Mouse (Mus musculus) megakaryocyte, adult 5-6 weeks (primary cell): ENCODE results near the gene Myocd. TPM values are rescaled to one million over a fixed set of nuclear protein-coding genes. Genes with fewer than 3 reads are reported as not detected.

Experiments
- ATAC-seq: 2 replicates; pipeline ENCODE4 v1.8.0; 2016; ENCODE audit warnings: mild to moderate bottlenecking, inconsistent platforms; ENCODE audit not compliant: poor library complexity, severe bottlenecking
- total RNA-seq, 2 experiments: library from RNA; stranded (forward) in 1 of 2; stranded (reverse) in 1 of 2; fragments of 153-499, 151-499 nt in 1 of 2; fragments of 221-1000, 200-1000 nt in 1 of 2; gene quantifications; 2 replicates each; pipeline versions ENCODE4 v1.2.3 to v1.2.4; 2015 to 2017

Gene Myocd
- total RNA-seq, 2 experiments from 2014 or later = not detected

DNA sequence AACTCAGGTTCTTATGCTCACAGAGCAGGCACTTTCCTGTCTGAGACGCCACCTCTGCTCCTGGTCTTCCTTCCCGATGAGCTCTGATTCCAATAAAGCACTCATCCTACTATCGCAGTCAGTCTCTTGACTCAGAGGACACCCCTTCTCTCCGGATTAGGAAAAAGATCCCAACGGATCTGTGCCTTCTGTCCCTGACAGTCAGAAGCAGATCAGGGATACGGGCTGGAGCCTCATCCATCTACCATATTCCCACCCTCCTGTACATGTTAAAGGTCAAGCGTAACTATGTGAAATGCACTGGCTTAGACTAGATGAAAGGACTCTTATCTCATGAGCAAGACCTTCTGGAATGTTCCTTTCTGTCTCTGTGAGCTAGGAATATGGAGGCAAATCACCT, 121.3 kb downstream of the Myocd start:
- ATAC-seq = no peak

DNA sequence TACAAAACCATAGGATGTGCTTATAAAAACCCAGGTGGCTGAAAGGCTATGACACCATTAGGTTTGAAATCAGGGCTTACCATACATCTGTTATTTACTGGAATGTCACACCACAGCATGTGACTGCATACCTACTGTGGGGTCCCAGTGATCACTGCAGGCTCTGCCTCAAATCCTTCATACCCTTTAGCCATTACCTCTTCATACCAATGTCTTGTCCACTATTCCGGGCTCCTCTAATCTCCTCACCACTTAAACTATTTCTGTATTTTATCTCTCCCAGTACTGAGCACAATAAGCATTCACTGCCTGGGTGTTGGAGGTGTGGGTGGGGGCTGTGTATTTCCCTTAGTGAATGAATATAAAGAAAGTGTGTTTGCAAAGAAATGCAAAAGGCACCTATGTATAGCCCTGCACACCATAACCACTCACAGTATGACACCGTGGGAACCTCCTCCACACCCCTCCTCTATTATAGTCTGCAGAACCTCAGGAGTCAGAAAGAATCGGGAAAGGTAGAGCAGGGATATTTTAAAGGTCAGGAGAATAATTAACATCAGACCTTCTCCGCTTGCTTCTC, 126.9 kb downstream of the Myocd start:
- no peak for ATAC-seq

DNA sequence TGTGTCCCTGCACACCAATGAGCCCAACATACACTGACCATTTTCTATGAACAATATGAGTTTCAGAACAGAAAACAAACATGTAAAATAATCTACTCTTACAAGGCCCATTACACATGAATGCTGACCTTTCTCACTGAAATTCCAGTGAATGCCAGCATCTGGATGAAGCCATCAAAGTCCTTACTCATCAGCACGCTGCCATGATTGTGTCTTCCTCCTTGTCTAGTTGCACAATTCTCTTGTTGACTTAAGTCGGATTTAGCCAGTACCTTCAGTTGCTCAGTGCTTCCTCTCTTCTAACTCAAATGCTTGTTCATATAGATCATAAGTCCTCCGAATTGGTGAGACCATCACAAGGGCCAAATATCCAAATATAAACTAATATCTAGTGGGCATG, 130.8 kb downstream of the Myocd start:
- ATAC-seq = no peak

DNA sequence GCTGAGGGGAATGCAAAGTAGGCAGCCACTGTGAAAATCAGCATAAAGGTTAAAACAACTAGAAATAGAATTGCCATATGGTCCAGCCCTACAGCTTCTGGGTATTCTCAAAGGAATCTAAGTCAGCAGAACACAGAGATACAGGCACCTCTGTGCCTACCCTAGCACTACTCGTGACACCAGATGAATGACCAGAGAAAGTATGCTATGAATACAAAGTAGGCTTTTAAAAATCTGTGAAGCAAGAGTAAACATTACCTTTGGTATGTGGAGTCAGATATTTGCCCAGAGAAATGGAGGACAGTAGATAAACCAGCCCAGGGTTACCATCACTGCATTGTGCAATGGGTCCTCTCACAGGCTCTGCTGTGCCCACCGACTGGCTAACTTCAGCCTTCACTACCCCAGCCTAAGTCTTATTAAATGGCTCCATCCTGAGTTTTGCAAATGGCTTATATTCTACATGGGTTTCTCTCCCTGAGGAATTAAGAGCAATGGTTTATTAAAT, 132.6 kb downstream of the Myocd start:
- ATAC-seq = no peak

DNA sequence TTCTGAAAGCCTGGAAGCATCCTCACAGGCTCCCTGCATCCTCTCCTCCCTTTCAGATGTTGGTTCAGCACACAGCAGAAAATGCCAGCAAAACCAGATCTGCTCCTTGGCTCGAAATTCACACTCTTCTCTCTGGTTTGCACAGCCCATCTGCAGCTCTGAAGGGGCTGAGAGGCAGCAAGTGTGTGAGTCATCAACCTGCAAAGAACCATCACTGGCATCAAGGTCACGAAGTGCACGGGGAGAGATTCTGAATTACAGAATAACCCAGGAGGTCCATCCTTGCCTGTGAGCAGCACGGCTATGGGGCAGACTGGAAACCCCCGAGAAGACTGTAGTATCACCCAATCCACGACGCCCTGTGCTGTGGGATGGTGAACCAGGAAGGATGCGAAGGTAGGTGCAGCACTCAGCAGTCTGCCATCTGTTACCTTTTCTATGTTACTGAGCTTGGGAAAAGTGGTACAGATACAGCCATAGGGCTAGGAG, 134.5 kb downstream of the Myocd start:
- no peak for ATAC-seq

DNA sequence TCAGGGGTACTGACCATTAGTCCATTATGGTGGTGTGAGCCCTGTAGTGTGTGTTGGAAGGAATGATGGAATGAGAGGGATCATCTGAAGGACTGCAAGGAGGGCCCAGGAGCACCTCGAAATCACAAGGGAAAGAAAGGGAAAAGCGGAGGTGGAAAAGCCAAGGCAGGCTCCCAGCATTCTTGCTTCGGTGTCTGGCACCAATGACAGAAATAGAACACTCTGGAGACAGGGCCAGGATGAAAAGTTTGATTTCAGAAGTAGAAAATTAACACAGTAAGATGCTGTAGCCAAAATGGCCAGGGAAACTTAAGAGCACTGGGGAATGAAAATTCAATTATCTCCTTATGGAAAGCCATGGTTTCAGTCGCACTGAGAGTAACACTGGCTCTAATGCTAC, 136.1 kb downstream of the Myocd start:
- ATAC-seq = no peak

DNA sequence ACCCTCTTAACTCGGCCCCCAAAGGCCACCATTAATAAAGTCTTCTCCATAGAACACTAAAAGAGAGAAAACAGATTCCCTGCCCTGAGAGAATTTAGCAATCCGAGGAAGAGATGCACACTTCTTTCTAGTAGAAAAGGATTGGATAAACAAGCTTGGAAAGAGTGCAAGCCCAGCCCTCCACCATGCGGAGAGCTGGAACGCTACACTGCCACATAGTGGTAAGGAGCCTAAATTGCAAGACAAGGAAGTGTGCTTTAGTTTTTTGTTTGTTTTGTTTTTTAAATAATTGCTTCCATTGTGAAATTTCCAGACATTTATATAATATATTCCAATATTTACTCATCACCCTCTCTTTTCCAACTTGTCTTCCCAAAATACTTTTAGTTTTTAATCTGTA, 140.7 kb downstream of the Myocd start:
- ATAC-seq = no peak

DNA sequence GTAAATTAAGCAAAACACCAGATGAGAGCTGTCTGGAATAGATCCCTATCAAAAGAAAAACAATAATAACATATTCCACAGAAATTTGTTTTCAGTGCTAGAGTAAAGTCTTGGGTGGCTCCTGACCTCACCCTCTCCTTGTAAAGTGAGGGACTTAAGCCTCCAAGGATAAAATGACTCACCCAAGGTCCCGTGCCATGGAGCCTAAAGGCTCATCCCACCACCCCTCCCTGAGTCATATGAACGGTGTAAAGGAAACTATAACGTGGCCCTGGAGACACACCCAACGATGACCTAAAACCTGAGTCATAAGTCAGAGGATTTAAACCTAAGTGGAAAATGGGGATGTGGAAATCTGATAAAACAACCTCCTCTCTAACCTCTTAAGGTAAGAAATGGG, 141.1 kb downstream of the Myocd start:
- ATAC-seq = no peak

DNA sequence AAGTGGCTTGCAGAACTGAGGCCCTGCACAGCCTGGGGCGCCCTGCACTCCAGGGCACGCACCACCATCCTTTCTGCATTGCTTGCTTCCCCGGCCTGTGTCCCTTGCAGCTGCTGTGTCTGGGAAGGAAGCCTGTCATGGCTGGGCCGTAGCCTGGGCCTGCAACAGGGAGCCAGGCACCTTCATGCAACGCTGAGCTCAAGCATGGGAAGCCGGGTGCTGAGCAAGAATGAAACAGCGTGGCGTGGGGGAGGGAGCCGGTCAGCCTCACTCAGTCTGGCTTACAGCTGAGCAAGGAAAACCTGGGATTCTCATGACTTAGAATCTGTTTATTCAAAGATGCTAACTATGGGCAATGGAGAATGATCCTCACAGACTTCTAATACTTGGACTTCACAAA, 143.2 kb downstream of the Myocd start:
- no peak for ATAC-seq

Other genes with a start within 250 kb of the Myocd start
- gene 1700086D15Rik, start 110.1 kb downstream of the Myocd start, total RNA-seq (2015) = not detected in 2 replicates
- gene 1700086D15Rik, start 110.1 kb downstream of the Myocd start, total RNA-seq (2017) = not detected in 2 replicates
- not detected in 2 replicates for gene Arhgap44, start 107.0 kb downstream of the Myocd start, total RNA-seq (2015)
- not detected in 2 replicates for gene Arhgap44, start 107.0 kb downstream of the Myocd start, total RNA-seq (2017)